Mouse (Mus musculus) heart, embryonic 12.5 days (tissue): ENCODE results near the gene Cacna1s. TPM values are rescaled to one million over a fixed set of nuclear protein-coding genes. Genes with fewer than 3 reads are reported as not detected.

Source experiments
- ATAC-seq: fragments of 200-750 bp; cut with Nextera tagmentation; 2 replicates; pipeline ENCODE4 v1.8.0; 2017; ENCODE audit warnings: moderate TSS enrichment, moderate library complexity; ENCODE audit not compliant: insufficient number of reproducible peaks, low FRiP score
- H3K27ac ChIP-seq: fragments of 300-500 bp; sonication (generic); 2 replicates; pipeline ENCODE4 v1.5.1; 2016; ENCODE audit warnings: mild to moderate bottlenecking, moderate library complexity; ENCODE audit not compliant: poor library complexity, severe bottlenecking
- H3K27me3 ChIP-seq: fragments of 300-500 bp; sonication (generic); replicated peaks from 2 replicates; pipeline ENCODE4 v1.6.1; 2016; ENCODE audit warnings: mild to moderate bottlenecking, moderate library complexity
- H3K36me3 ChIP-seq: fragments of 300-500 bp; sonication (generic); 2 replicates; pipeline ENCODE4 v1.6.1; 2016; ENCODE audit warnings: mild to moderate bottlenecking, moderate library complexity
- H3K4me1 ChIP-seq: fragments of 300-500 bp; sonication (generic); replicated peaks from 2 replicates; pipeline ENCODE4 v1.6.1; 2016; ENCODE audit warnings: mild to moderate bottlenecking
- H3K4me2 ChIP-seq: fragments of 300-500 bp; sonication (generic); 2 replicates; pipeline ENCODE4 v1.6.1; 2016; ENCODE audit warnings: mild to moderate bottlenecking, moderate library complexity
- H3K4me3 ChIP-seq: fragments of 300-500 bp; sonication (generic); 2 replicates; pipeline ENCODE4 v1.5.1; 2016; ENCODE audit warnings: mild to moderate bottlenecking
- H3K9ac ChIP-seq: fragments of 300-500 bp; sonication (generic); 2 replicates; pipeline ENCODE4 v1.6.1; 2016; ENCODE audit warnings: mild to moderate bottlenecking, moderate library complexity
- H3K9me3 ChIP-seq: fragments of 300-500 bp; sonication (generic); replicated peaks from 2 replicates; pipeline ENCODE4 v1.6.1; 2016; ENCODE audit warnings: mild to moderate bottlenecking, moderate library complexity
- WGBS: fragments of 180-500 bp; shearing (Covaris S2); methylation state at CpG from one replicate; pipeline ENCODE4 v1.1.7; 2016; 5-methylcytosine and 5-hydroxymethylcytosine counted together
- polyA plus RNA-seq: library from polyadenylated mRNA; unstranded; fragments of >200 nt; fragmentation: Nextera tagmentation; extraction: Ambion mirVana; gene quantifications from 2 replicates; pipeline ENCODE4 v1.2.1, GENCODE M21; 2016

The Cacna1s gene
- polyA plus RNA-seq, 1 experiment from 2014 or later: 0.57 TPM

GRCm38 (mm10) chr1:136030201-136030600 lies 22.3 kb upstream of the Cacna1s start:
- ATAC-seq: no peak
- H3K9me3 ChIP-seq: no peaks in the 10 kb centered on the region
- H3K4me1 ChIP-seq: 0 out of 2 replicates have a peak, but pooled peaks cover 9% of the 10 kb centered on the region
- WGBS: 58% methylated on average over 7 of the region's 7 CpGs
- no peak overlapping the region for H3K4me2 ChIP-seq
- peaks cover 98% of the 10 kb centered on the region for H3K36me3 ChIP-seq
- H3K27me3 ChIP-seq: no peaks in the 10 kb centered on the region
- no peak overlapping the region for H3K27ac ChIP-seq
- H3K9ac ChIP-seq: no peak overlapping the region
- H3K4me3 ChIP-seq: no peak overlapping the region

GRCm38 (mm10) chr1:136031697-136032096 lies 20.9 kb upstream of the Cacna1s start:
- Histone ChIP-seq H3K27ac (no peak overlapping the region), H3K36me3 (peaks cover 91% of the 10 kb centered on the region), H3K4me1 (0 out of 2 replicates have a peak, but pooled peaks cover 9% of the 10 kb centered on the region), H3K4me2 (no peak overlapping the region), H3K9me3 (no peaks in the 10 kb centered on the region), H3K27me3 (no peaks in the 10 kb centered on the region), H3K9ac (no peak overlapping the region), H3K4me3 (no peak overlapping the region)
- ATAC-seq: no peak
- whole genome bisulfite sequencing: 87% methylated on average over 7 of the region's 8 CpGs

- Histone ChIP-seq H3K4me3 (no peak overlapping the region), H3K27ac (no peak overlapping the region), H3K27me3 (no peaks in the 10 kb centered on the region), H3K36me3 (peaks cover 78% of the 10 kb centered on the region), H3K4me2 (no peak overlapping the region), H3K9me3 (no peaks in the 10 kb centered on the region), H3K4me1 (0 out of 2 replicates have a peak, but pooled peaks cover 9% of the 10 kb centered on the region), H3K9ac (no peak overlapping the region)
- ATAC-seq: no peak
- WGBS: 36% methylated on average over 7 of the region's 7 CpGs
These were observed 19.6 kb upstream of the Cacna1s start for GRCm38 (mm10) chr1:136032961-136033360.

GRCm38 (mm10) chr1:136038746-136039538 lies 13.6 kb upstream of the Cacna1s start:
- H3K9ac ChIP-seq: no peak overlapping the region
- H3K27ac ChIP-seq: no peak overlapping the region
- H3K9me3 ChIP-seq: no peaks in the 10 kb centered on the region
- ATAC-seq: no peak
- H3K27me3 ChIP-seq: peaks cover 35% of the 10 kb centered on the region
- H3K36me3 ChIP-seq: peaks cover 20% of the 10 kb centered on the region
- 69% methylated on average over 5 of the region's 5 CpGs for WGBS
- no peak overlapping the region for H3K4me2 ChIP-seq
- peaks cover 21% of the 10 kb centered on the region for H3K4me1 ChIP-seq
- H3K4me3 ChIP-seq: no peak overlapping the region

- Histone ChIP-seq H3K4me1 (peaks cover 21% of the 10 kb centered on the region), H3K9me3 (no peaks in the 10 kb centered on the region), H3K4me2 (0 out of 2 replicates have a peak overlapping the region, but pooled peaks have one; percentile 23), H3K27me3 (peaks cover 49% of the 10 kb centered on the region), H3K36me3 (peaks cover 5% of the 10 kb centered on the region; the same call in 1 of the 2 replicates), H3K9ac (no peak overlapping the region), H3K27ac (no peak overlapping the region), H3K4me3 (no peak overlapping the region)
- ATAC-seq: no peak
- 14% methylated on average over 11 of the region's 11 CpGs for WGBS
These were observed 12.1 kb upstream of the Cacna1s start for GRCm38 (mm10) chr1:136040452-136040851.

GRCm38 (mm10) chr1:136040874-136041273 lies 11.7 kb upstream of the Cacna1s start:
- Histone ChIP-seq H3K4me2 (0 out of 2 replicates have a peak overlapping the region, but pooled peaks have one; percentile 23), H3K9ac (no peak overlapping the region), H3K4me3 (no peak overlapping the region), H3K27ac (no peak overlapping the region), H3K36me3 (peaks cover under 1% of the 10 kb centered on the region; the same call in 1 of the 2 replicates), H3K27me3 (peaks cover 49% of the 10 kb centered on the region), H3K9me3 (no peaks in the 10 kb centered on the region), H3K4me1 (peaks cover 21% of the 10 kb centered on the region)
- WGBS: 22% methylated on average over 4 of the region's 4 CpGs
- ATAC-seq: no peak

- Histone ChIP-seq H3K9me3 (no peaks in the 10 kb centered on the region), H3K36me3 (no peaks in the 10 kb centered on the region), H3K4me1 (peaks cover 17% of the 10 kb centered on the region), H3K9ac (no peak overlapping the region), H3K27ac (no peak overlapping the region), H3K27me3 (peaks cover 62% of the 10 kb centered on the region), H3K4me2 (no peak overlapping the region), H3K4me3 (no peak overlapping the region)
- no peak for ATAC-seq
- WGBS: 13% methylated on average over 4 of the region's 4 CpGs
These were observed 6.8 kb upstream of the Cacna1s start for GRCm38 (mm10) chr1:136045774-136046173.

- 5% methylated on average over 2 of the region's 2 CpGs for WGBS
- no peak overlapping the region for H3K4me2 ChIP-seq
- no peak overlapping the region for H3K27ac ChIP-seq
- H3K36me3 ChIP-seq: no peaks in the 10 kb centered on the region
- peaks cover 57% of the 10 kb centered on the region for H3K27me3 ChIP-seq
- no peak for ATAC-seq
- H3K4me3 ChIP-seq: no peak overlapping the region
- H3K9me3 ChIP-seq: no peaks in the 10 kb centered on the region
- peaks cover 15% of the 10 kb centered on the region for H3K4me1 ChIP-seq
- no peak overlapping the region for H3K9ac ChIP-seq
These were observed 5.1 kb upstream of the Cacna1s start for GRCm38 (mm10) chr1:136047432-136047831.

GRCm38 (mm10) chr1:136047894-136048293 lies 4.7 kb upstream of the Cacna1s start:
- no peak overlapping the region for H3K4me2 ChIP-seq
- no peaks in the 10 kb centered on the region for H3K36me3 ChIP-seq
- H3K27me3 ChIP-seq: peaks cover 58% of the 10 kb centered on the region
- H3K9me3 ChIP-seq: no peaks in the 10 kb centered on the region
- H3K4me1 ChIP-seq: peaks cover 20% of the 10 kb centered on the region
- WGBS: 64% methylated on average over 9 of the region's 9 CpGs
- no peak overlapping the region for H3K27ac ChIP-seq
- no peak overlapping the region for H3K4me3 ChIP-seq
- no peak for ATAC-seq
- H3K9ac ChIP-seq: no peak overlapping the region

GRCm38 (mm10) chr1:136050312-136051012 lies 2.1 kb upstream of the Cacna1s start, which contains the start of gene Ascl5:
TSS of gene Ascl5 (plus strand) at chr1:136050804.
- peak within 1 kb of the TSS; percentile 46; the same call in 1 of the 2 replicates for H3K9ac ChIP-seq
- peak within 1 kb of the TSS; percentile 69 for H3K4me2 ChIP-seq
- ATAC-seq: no peak
- peak within 1 kb of the TSS; percentile 40 for H3K4me3 ChIP-seq
- peaks cover 63% of the 10 kb centered on the region for H3K27me3 ChIP-seq
- 19% methylated on average over 29 of the region's 29 CpGs for WGBS
- H3K36me3 ChIP-seq: no peaks in the 10 kb centered on the region
- H3K4me1 ChIP-seq: peaks cover 31% of the 10 kb centered on the region
- H3K9me3 ChIP-seq: no peaks in the 10 kb centered on the region
- H3K27ac ChIP-seq: no peak within 1 kb of the TSS

- 2% methylated on average over 36 of the region's 36 CpGs for WGBS
- H3K9ac ChIP-seq: peak overlapping the region; percentile 46; the same call in 1 of the 2 replicates
- peaks cover 63% of the 10 kb centered on the region for H3K27me3 ChIP-seq
- H3K4me1 ChIP-seq: peaks cover 31% of the 10 kb centered on the region
- peak overlapping the region; percentile 40 for H3K4me3 ChIP-seq
- no peaks in the 10 kb centered on the region for H3K36me3 ChIP-seq
- ATAC-seq: peak; percentile 9; the same call in 1 of the 2 replicates
- no peak overlapping the region for H3K27ac ChIP-seq
- H3K4me2 ChIP-seq: peak overlapping the region; percentile 69
- no peaks in the 10 kb centered on the region for H3K9me3 ChIP-seq
These were observed 1.6 kb upstream of the Cacna1s start for GRCm38 (mm10) chr1:136051013-136051315.
